Mouse (Mus musculus) hindbrain, postnatal 0 days (tissue): ENCODE measurements at regions not wholly inside any gene's neighbourhood (a gene's known extent, or its start where the extent isn't known, plus 50 kb on each side); places are given as distances from the start of the nearest gene placed in this dataset.
A peak's percentile ranks its signal among the peaks of the same experiment; 100 is the strongest.

ENCODE experiments used
- ATAC-seq: fragments of 200-750 bp; cut with Nextera tagmentation; 2 replicates; pipeline ENCODE4 v1.8.0; 2017; ENCODE audit warnings: mild to moderate bottlenecking, moderate TSS enrichment, moderate library complexity
- DNase-seq: peaks from one replicate; pipeline ENCODE4 v3.0.0-alpha.2; 2015; ENCODE audit warnings: low spot score
- H3K27ac ChIP-seq: fragments of 300-500 bp; sonication (generic); 2 replicates; pipeline ENCODE4 v1.5.1; 2014; ENCODE audit warnings: mild to moderate bottlenecking
- H3K27me3 ChIP-seq: fragments of 300-500 bp; sonication (generic); 2 replicates; pipeline ENCODE4 v1.6.1; 2014; ENCODE audit warnings: low read length, mixed read lengths; ENCODE audit not compliant: insufficient read depth
- H3K36me3 ChIP-seq: fragments of 300-500 bp; sonication (generic); 2 replicates; pipeline ENCODE4 v1.6.1; 2014; ENCODE audit warnings: low read length, mixed read lengths; ENCODE audit not compliant: insufficient read depth
- H3K4me1 ChIP-seq: fragments of 300-500 bp; sonication (generic); 2 replicates; pipeline ENCODE4 v1.6.1; 2014; ENCODE audit warnings: antibody characterized with exemption, low read length, mixed read lengths; ENCODE audit not compliant: insufficient read depth
- H3K4me2 ChIP-seq: fragments of 300-500 bp; sonication (generic); 2 replicates; pipeline ENCODE4 v1.6.1; 2014; ENCODE audit warnings: low read depth, mild to moderate bottlenecking, low read length, moderate library complexity, mixed read lengths
- H3K4me3 ChIP-seq: fragments of 300-500 bp; sonication (generic); 2 replicates; pipeline ENCODE4 v1.5.1; 2014; ENCODE audit warnings: low read length
- H3K9ac ChIP-seq: fragments of 300-500 bp; sonication (generic); replicated peaks from 2 replicates; pipeline ENCODE4 v1.6.1; 2014; ENCODE audit warnings: mild to moderate bottlenecking, low read length, moderate library complexity, mixed read lengths
- H3K9me3 ChIP-seq: fragments of 300-500 bp; sonication (generic); 2 replicates; pipeline ENCODE4 v1.6.1; 2016; ENCODE audit warnings: low read length, mixed read lengths
- CTCF ChIP-seq: IDR thresholded peaks from 2 replicates; pipeline ENCODE4 v1.5.1; 2016; ENCODE audit warnings: antibody characterized with exemption, control low read depth, low read depth
- WGBS: fragments of 180-500 bp; shearing (Covaris S2); extraction: QIAGEN DNeasy Blood & Tissue Kit; methylation state at CpG from one replicate; pipeline ENCODE4 v1.1.7; 2014; 5-methylcytosine and 5-hydroxymethylcytosine counted together

DNA sequence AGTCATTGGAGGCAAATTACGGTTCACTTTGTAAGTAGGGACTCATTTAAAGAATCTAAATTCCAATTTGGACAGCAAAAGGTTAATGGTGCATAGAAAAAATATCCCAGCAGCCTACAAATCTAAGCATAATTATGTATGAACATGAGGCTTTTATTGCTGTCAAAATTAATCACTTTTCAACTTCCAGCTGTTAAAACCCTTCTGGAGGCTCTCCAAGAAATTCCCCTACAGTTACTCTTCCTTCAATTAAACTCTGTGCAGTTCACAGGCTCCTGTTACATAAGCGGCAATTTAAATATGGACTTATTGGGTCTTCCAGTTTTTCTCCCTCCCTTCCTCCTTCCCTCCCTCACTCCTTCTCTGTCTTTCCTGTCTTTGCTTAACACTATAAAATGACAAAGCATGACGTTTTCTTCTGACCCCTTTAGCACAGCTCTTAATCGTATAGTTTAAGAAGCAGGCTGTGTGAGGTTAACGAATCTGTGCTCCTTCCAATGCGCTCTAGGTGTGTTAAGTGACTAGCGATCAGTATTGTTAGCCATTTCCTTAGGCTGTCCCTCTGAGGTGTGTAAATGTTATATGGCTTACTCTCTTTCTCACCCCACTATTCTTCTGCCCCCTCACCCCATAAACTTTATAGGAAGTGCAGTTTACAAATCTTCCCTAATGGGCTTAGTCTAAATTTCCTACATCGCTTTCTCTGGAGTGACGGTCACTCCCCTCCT, 247.0 kb downstream of the Enc1 start:
- TF ChIP-seq CTCF, result no peak
- H3K9me3 ChIP-seq, result no peaks in the 10 kb centered on the region
- ATAC-seq (no peak), DNase-seq (peak; percentile 40)
- no peaks in the 10 kb centered on the region for H3K27me3 ChIP-seq
- H3K4me3 ChIP-seq, result no peak overlapping the region
- H3K4me1 ChIP-seq, result no peaks in the 10 kb centered on the region
- no peak overlapping the region for H3K9ac ChIP-seq
- H3K27ac ChIP-seq, result no peak overlapping the region
- 58% methylated on average over 9 of the region's 9 CpGs for WGBS
- no peaks in the 10 kb centered on the region for H3K36me3 ChIP-seq
- no peak overlapping the region for H3K4me2 ChIP-seq

DNA sequence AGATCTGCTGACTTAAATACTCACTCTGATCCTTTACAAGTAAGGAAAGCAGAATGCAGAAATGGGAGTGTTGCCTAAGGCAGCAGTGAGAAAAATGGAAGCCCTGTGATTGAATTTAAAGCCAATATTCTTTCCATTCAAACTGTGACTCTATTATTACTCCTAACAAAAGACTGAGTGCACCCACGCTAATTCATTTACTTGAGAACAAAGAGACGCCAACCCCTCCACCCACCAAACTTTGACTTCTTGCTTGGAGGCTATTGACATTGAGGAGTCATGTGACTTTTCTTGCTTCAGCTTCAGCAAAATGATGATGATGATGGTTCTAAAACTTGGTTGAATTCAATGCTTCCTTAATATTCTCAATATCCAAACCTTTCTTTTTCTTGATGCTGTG, 245.6 kb downstream of the Enc1 start:
- H3K4me3 ChIP-seq, result no peak overlapping the region
- H3K36me3 ChIP-seq, result no peaks in the 10 kb centered on the region
- no peak overlapping the region for H3K4me2 ChIP-seq
- H3K9me3 ChIP-seq, result no peaks in the 10 kb centered on the region
- TF ChIP-seq CTCF, result no peak
- H3K9ac ChIP-seq, result no peak overlapping the region
- no peak for ATAC-seq
- H3K27me3 ChIP-seq, result no peaks in the 10 kb centered on the region
- no peak overlapping the region for H3K27ac ChIP-seq
- no peak for DNase-seq
- no peaks in the 10 kb centered on the region for H3K4me1 ChIP-seq
- WGBS, result 42% methylated on average over 2 of the region's 2 CpGs

DNA sequence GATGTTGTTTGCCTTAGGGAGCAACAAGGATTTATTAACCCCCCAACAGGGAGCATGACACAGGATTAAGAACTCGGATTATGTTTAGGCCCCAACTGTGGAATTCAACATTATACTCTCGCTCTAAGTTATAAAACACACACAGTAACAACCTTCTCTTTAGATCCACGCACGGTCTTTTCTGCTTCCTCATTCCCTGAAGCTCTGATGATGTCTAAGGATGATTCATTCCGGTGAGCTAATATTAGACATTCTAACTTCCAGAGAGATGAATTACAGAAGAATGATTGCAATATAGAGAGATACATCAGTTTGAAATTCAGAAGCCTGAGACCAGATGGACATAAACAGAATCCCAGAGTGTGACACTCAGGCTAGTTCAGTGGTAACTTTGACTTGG, 245.0 kb downstream of the Enc1 start:
- Histone ChIP-seq H3K9me3 (0 out of 2 replicates have a peak, but pooled peaks cover 2% of the 10 kb centered on the region), H3K36me3 (no peaks in the 10 kb centered on the region), H3K9ac (no peak overlapping the region), H3K27ac (no peak overlapping the region), H3K4me3 (no peak overlapping the region), H3K4me1 (no peaks in the 10 kb centered on the region), H3K27me3 (no peaks in the 10 kb centered on the region), H3K4me2 (no peak overlapping the region)
- ATAC-seq, result no peak
- no peak for DNase-seq
- TF ChIP-seq CTCF, result no peak
- 75% methylated on average over 5 of the region's 5 CpGs for WGBS

DNA sequence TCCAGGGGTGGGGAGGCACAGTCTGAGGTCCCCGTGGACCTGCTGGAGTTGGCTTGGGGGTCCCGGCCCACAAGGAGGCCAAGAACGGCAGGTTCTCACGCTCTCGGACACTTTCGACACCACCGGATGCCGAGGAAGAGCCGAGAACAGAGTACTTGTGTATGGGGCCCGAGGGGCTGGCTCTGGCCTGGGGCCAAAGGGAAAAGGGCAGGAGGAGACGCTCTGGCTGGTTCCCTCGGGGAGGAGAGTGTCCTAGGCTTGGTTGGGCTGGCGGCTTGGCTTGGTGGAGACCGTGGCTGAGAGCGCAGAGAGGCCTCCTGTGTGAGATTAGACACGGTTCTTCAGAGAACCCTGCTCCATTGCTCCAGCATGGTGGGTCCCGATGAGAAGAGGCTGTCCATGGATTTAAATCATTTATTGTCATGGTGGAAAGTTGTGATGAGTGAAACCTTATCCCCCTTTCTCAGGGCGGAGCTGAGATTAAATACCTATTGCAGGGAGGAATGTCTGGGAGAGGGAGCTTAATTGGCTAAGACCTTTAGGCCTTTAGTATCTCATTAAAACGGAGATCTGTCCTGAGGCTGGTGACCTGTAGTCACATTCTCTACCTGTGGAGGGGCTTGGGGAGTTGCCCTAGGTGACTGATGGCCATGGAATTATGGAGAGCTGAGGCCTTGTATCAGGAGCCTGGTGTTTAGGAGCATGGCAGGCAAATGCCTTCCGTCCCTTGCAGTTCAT, 244.1 kb downstream of the Enc1 start:
- Histone ChIP-seq H3K36me3 (no peaks in the 10 kb centered on the region), H3K27me3 (no peaks in the 10 kb centered on the region), H3K4me3 (no peak overlapping the region), H3K4me1 (no peaks in the 10 kb centered on the region), H3K4me2 (no peak overlapping the region), H3K9me3 (0 out of 2 replicates have a peak, but pooled peaks cover 2% of the 10 kb centered on the region), H3K9ac (no peak overlapping the region), H3K27ac (no peak overlapping the region)
- 67% methylated on average over 20 of the region's 20 CpGs for WGBS
- no peak for TF ChIP-seq CTCF
- ATAC-seq (no peak), DNase-seq (no peak)

DNA sequence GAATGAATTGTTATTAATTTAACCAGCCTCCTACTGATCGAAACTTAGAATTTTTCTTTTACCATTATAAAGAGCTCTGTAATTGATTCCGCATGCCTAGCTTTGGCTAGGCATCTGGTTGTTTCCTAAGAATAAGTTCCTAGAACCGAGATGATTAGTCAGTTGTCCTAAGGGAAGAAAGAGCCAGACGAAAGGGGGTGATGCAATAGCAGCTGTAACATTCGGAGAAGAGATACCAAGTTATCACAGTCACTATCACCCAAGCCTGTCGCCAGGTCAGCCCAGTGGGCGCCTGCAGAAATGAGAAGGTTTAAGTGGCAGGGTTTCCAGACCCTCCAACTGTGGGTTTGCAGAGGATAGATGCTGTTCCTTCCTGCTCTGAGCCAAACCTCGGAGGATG, 242.8 kb downstream of the Enc1 start:
- ATAC-seq (no peak), DNase-seq (no peak)
- Histone ChIP-seq H3K4me1 (no peaks in the 10 kb centered on the region), H3K4me3 (no peak overlapping the region), H3K27ac (no peak overlapping the region), H3K9ac (no peak overlapping the region), H3K9me3 (0 out of 2 replicates have a peak, but pooled peaks cover 2% of the 10 kb centered on the region), H3K27me3 (no peaks in the 10 kb centered on the region), H3K36me3 (no peaks in the 10 kb centered on the region), H3K4me2 (no peak overlapping the region)
- no peak for TF ChIP-seq CTCF
- 64% methylated on average over 8 of the region's 8 CpGs for WGBS

DNA sequence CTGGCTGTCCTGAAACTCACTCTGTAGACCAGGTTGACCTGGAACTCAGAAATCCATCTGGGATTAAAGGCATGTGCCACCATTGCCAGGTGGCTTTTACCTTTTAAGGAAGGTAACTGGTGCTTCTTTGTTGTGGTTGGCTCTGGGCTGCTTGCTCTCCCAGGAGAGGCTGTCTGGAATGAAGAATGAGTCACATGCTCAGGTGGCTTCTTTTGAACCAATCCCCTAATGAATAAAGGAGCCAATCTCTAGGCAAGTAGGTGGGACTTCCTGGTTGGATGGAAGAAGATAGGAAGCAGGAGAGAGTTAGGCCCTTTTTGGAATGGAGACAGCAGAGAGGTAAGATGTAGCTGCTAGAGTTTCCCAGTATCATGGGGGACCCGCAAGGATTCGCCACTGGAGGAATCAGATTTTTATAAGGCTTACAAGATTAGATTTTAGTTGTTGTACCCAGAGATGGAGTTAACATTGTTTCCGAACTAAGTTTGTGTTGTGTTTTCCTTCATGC, 241.6 kb downstream of the Enc1 start:
- H3K4me1 ChIP-seq, result no peaks in the 10 kb centered on the region
- no peak for TF ChIP-seq CTCF
- WGBS, result over 99% methylated on average over 3 of the region's 3 CpGs
- H3K9ac ChIP-seq, result no peak overlapping the region
- H3K27ac ChIP-seq, result no peak overlapping the region
- 0 out of 2 replicates have a peak, but pooled peaks cover 2% of the 10 kb centered on the region for H3K9me3 ChIP-seq
- H3K36me3 ChIP-seq, result no peaks in the 10 kb centered on the region
- DNase-seq, result no peak
- no peak overlapping the region for H3K4me2 ChIP-seq
- H3K4me3 ChIP-seq, result no peak overlapping the region
- no peaks in the 10 kb centered on the region for H3K27me3 ChIP-seq
- no peak for ATAC-seq

DNA sequence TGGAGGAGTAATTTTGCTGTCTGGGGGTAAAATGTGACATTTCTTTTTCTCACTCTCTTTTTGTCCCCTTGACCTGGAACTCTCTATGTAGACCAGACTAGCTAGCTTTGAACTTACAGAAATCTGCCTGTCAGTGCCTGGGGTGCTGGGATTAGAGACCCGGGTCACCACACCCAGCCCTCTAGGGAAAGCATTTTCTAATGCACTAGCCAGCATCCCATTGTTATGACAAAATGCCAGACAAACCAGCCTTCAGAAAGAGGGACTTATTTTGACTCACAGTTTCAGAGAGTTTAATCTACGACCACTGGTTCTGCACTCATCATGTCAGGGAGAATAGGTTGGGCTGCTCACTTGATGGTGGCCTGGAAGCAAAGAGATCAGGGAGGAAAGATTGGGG, 240.4 kb downstream of the Enc1 start:
- Histone ChIP-seq H3K4me2 (no peak overlapping the region), H3K4me1 (no peaks in the 10 kb centered on the region), H3K9me3 (0 out of 2 replicates have a peak, but pooled peaks cover 2% of the 10 kb centered on the region), H3K9ac (no peak overlapping the region), H3K4me3 (no peak overlapping the region), H3K36me3 (no peaks in the 10 kb centered on the region), H3K27me3 (no peaks in the 10 kb centered on the region), H3K27ac (no peak overlapping the region)
- 87% methylated on average over 2 of the region's 2 CpGs for WGBS
- DNase-seq (no peak), ATAC-seq (no peak)
- no peak for TF ChIP-seq CTCF
